Mouse (Mus musculus) adrenal gland, postnatal 4 days (tissue): Measurements from ENCODE around the gene Tbck. TPM values are rescaled to one million over a fixed set of nuclear protein-coding genes. Genes with fewer than 3 reads are reported as not detected.

Experiments
- DNase-seq, 2 experiments: peaks; one replicate each; pipeline ENCODE4 v3.0.0; 2021 to 2022; ENCODE audit warnings: low spot score in 2 of 2, mixed read lengths in 2 of 2
- total RNA-seq, 2 experiments: library from RNA; stranded (reverse); gene quantifications; 2 replicates each; pipeline ENCODE4 v1.2.3; 2021

The Tbck gene
- total RNA-seq, 2 experiments from 2014 or later, result 26.2 to 28.6 TPM

DNA sequence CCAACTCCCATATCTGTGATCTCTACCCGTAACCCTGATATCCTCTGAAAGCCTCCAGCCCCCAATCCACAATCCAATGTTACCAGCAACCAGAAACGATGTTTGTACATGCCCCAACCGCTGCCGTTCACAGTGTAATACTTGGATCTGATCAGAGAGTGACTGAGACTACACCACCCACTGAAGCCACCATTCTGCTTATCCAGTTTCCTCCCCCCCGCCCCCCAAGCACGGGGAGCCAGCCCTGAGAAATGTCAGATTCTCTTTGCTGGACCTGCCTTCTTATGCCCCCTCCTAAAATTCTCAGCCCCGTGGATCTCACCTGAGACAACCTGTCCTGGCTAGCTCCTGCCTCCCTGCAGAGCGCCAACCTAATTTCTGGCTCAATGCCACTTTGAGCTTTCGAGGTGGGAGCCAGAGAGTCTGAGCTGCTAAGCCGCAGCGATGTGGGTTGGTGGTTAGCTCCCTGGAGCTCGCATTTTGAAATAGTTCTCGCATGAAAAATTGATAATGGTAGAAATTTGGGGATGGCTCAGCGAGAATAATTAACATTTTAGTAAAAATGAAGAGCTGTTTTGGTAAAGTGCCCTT is 180.5 kb downstream of the Tbck start:
- no peak for DNase-seq

DNA sequence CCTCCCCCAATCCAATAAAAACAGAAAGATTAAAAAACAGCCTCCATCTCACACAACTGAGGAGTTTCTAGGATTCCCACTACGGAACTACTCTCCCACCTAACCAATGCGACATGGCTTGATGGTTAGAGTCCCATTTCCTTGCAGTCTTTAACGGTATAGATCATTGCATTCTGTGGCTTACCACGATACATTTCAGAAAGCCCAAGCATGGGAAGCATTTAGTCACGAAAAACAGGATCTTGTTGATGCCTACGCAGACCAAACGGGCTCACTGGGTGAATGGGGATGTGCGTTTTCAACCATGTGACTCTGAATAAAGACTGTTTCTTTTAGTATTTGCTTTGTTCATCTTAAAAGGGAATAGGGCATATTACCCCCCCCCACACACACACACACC is 181.0 kb downstream of the Tbck start:
- no peak for DNase-seq

DNA sequence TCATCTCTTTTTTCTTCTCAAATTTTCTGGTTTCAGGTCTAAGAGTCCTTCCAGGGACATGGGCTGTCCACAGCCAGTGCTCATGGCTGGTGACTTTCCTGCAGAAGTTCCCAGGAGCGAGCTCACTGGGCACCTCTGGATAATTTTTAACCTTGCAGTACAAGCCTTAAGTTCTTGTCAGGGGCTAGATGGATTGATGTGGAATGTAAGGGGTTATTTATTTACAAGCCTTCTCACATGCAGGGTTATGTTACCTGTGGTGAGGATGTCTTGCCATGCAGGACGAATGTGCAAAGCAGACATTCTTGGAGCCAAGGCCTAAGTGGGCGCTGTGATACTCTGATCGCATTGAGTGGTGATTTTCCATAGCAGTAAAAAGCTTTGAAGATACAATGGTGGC is 181.7 kb downstream of the Tbck start:
- DNase-seq, result no peak

DNA sequence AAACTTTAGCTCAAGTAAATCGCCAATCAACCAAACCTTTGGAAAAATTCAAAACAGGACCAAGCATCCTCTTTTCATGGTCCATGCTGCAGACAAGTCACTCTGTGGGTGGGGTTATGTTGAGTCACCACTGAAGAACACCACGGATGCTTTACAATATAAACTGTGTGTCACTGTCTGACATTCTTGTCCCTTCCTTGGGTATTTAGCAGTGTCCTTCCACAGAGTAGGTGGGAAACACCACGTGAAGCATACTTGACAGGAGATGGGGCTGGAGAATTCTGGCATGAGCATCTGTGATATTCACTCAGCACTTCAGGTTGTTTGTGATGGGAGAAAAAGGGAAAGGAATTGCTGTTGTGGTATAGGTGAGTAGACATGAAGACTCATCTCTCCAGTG is 183.0 kb downstream of the Tbck start:
- no peak for DNase-seq

DNA sequence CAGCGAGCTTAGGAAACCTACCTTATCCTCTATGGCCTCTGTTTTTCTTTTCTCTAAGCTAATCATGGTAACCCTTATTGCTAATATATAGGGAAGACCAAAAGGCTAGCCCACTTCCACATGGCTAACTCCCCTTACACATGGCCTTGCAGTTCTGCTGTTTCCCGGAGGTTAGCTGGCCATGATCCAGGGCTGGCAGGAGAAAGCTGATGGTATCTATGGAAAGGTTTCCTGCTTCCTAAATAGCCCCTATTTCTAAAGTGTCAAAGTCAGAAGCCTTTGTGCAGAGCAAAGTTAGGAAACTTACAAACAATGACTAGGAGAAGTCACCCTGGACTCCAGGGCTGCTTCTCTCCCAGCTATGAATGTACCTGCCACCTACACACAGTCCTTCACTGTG is 184.9 kb downstream of the Tbck start:
- no peak for DNase-seq

DNA sequence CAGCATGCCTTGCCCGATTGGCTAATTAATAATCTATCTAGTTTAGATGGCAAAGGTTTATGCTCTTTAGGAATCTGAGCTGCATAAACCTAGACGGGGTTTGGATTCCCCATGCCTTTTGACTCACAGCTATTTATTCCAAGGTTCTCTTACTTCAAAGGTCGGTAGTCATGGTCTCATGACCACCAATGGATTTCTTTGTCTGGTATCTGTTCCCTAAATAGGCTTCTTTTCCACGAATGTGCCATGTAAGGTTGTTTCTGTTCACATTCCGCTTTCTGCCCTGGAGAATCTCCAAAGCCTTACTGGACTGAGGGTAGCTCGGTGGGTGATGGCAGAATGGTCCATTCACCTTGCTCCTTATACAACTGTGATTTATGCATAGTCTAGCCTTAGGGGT is 186.1 kb downstream of the Tbck start:
- no peak for DNase-seq

DNA sequence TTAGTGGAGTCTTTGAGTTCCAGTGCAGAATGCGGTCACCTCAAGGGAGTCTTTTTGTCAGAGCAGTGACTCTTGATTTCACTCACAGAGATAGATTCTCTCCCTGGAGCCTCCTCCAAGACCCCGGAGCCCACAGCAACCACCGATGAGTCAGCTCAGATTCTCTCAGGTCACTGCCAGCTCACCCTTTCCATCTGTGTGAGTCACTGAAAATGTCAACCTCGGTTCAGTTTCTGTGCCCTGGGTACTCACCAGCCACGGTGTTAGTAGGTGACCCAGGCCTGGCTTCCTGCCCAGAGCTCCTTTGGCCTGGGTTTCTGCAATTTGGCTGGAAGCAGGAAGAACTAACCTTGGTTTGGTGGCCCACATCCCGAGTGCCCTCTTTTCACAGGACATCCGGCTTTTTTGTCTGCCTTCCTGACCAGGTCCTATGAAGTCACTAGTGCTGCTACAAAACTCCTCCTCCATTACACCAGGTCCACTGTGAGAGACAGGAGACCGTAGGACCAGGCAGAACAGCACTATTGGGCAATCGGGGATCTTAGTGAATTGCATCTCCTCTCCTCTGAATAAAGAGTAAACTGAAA is 187.5 kb downstream of the Tbck start:
- DNase-seq, result peak; percentile 10 to 57

DNA sequence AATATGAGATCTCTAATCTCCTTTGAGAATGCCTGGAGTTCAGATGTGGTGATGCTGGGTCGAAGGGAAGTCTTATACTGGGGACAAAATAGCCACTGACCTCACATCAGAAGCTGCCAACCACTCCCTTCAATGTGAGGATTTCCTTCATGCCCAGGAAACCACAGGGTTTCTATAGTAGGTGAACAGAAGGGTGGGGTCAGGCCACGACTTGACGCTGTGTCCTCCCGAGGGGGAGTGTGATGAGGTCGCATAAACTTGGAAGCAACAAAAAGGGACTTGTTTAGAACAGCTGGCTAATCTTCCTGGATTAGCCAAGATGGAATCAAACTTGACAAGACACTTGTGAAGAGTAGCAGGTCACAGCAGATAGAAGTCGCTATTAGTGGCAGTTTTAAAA is 189.3 kb downstream of the Tbck start:
- DNase-seq, result no peak

DNA sequence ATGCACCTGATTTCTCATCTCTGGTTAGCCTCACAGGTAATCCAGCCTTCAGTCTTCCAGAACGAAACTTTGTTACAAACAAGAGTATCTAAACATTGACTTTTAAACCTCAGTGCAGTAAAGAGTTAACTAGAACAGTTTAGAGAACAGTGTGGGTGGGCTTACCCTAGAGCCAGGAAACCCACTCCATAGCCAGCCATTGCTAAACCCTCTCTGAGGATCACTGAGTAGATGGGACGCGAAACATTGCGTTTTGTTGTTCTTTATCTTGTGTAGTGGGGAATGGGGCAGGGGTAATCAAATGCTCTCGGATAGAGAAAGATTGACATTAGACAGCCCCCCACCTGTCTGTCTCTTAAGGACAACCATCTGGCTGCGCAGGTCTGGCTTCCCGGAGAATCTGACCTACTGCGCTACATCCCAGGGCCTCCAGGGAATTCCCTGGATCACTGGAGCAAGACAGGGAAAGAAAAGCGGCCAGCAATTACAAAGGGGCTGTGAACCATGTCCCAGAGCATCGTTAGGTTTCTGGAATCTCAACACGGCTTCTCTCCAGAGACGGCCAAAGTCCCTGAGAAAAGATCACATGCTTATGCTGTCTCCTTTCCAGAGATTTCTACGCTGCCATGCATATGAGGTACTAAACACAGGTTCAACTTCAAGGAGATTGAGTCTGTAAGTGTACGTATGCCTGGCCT is 192.2 kb downstream of the Tbck start:
- DNase-seq, result no peak

DNA sequence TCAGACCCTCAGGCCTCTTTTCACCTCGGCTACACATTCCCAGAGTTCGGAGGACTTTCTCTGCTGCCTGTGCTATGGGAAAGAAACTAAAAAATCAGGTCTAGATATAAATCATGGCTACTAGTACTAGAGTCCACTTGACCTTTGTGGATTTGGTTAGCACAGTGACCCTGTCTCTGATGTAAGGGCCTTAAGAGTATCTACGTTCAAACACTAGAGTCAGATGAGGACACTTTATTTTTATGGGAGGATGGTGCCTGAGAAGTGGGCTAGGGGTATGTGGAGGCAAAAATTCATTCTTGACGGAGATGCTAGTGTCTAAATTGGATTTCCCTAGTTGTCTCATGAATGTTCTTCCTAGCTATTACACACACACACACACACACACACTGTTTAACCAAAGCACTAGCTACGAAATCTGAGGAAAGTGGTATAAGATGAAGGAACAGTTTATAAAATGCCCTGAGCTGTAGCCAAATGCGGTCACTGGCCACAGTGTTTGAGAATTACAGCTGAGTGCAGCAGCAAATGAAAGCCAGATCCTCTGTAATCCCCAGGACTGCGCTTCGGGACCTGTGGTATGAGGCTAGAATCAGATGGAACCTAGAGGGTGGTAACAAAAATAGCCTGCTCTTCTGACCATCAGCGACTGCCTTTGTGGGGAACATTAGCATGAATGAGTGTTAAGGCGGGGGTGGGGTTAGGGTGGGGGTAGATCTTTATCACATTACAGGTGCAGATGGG is 193.2 kb downstream of the Tbck start:
- DNase-seq, result no peak

DNA sequence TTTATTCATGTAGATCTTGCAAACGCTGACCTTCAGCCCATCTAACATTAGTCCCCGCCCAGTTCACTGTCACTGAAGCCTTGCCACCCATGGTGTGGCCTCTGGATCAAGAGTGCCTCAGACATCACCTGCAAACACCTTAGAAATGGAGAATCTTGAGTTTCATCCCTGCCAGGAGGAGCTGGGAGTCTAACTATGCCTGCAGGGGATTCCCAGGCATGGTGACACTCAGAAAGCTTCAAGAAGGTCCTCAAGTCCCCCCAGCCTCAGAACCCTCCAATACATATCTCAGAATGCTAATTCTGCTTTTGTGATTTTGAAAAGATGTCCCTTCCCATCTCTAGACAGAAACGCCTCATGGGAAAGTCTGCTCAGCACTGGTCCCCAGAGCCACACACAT is 196.4 kb downstream of the Tbck start:
- no peak for DNase-seq

DNA sequence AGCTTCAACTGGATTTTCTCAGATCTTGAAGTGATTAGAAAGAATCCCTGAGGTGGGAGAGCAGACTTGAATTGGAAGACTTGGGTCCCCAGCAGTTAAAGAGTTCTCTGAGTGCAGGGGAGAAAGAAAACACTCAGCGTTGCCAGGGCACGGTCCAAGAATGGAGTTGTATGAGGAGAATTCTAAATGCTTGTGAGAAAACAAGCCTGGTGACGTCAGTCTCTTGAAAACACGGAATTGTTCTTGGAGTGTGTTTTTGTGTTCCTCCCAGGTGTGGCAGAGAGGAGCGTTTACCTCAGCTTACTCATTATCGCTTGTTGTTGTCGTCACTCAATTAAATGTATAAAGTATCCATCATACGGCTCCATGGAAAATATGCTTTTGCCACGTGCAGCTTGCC is 196.9 kb downstream of the Tbck start:
- no peak for DNase-seq

DNA sequence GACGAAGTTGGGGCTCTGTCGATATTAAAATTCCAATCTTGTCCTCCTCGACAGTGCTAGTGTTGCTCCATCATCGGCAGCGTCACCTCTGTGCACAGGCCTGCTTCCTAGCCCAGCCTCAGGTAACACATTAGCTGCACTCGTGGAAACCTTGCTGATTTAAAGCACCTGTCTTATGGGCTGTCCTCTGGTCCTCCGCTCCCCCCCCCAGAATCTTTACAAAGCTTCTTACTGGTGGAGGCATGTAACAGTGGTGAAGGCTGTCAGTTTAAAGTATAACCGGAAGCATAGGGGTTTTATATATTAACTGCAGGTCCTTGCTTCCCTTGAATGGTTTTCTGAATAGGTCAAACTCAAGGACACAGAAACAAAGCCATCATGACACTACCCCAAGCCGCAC is 199.3 kb downstream of the Tbck start:
- no peak for DNase-seq

DNA sequence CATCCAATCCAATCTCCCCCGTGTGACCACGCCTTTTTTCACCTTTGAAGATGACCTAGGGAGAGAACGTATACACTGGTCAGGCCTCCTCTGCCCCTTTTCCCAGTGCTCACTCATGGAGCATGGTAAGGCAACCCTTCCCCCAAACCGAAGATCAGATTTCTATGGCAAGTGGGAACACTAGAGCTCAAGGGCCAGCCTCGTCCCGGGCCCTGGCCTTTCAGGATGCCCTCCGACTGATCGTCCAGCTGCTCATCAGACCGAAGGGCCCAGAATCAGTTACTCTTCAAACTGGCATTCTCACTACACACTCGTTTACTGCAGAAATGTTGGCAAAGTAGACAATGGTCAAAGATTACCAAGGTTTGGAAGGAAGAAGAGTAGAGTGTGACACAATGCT is 200.5 kb downstream of the Tbck start:
- DNase-seq, result no peak

DNA sequence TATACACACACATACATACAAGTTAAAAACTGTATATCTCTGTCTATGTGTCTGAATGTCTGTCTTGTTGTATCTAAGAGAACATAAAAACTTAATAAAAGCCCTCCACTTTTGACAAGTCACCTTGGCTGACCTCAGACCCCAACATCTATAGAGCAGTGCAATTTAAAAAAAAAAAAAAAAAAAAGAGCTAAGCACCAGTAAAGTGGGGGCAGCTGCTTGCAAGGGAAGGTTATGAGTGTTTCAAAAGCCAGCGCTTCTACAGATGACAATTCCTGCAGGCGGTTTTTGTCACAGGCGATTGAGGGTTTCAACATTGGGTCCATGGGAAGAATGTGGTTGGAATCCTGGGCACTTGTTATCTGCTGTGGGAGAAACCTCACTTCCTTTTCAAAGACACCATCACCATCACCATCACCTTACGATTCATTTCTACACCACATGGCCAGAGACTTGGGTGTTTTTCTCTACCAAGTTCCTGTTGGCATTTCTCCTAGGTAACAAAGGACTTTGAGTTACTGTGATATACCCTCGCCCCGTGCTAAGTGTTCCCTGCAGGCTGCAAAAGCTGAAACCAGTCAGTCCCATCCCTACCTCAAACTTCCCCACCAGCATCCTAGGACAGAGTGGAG is 202.6 kb downstream of the Tbck start:
- no peak for DNase-seq

DNA sequence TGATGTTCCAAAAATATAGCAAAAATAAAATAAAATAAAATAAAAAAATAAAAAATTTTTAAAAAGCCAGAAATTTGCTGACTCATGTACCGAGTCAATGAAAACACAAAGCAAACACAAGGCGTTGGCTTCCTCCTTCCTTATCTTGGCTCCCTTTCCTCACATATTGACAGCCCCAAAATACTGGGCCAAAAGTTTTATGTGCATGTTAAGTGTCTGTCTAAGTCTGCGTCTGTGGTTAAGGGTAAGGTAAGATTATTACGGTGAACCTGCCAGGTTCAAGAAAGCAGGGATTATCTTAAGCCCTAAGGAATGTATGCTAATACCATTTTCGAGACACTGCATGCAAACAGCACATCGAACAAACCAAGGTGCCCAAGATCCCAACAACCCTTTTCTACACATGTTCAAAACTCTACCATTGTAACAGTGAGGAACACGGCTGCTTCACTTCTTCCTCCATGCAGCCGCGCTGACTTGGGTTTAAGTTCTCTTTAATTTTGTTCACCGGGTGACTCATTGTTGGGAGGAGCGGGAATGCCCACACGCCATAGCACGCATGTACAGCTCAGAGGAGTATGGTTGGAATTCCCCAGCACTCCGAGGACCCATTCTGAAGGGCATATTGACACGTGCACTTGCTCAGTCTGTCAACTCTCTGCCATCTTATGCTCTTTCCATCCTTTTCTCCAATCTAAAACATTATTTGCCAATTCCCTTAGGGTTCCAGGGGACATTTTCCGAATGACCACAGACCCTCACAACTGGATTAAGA is 203.3 kb downstream of the Tbck start:
- no peak for DNase-seq

Other genes starting within 250 kb of the Tbck start
- under 1 TPM in 1 of 2 experiments, not detected in 1; 0.71 TPM for gene Gimd1, start 54.3 kb upstream of the Tbck start, total RNA-seq
- gene Aimp1, start 226 bp downstream of the Tbck start, total RNA-seq, result 10 to 100 TPM; 68.3 to 75.3 TPM